Mouse (Mus musculus) retina, adult 2 months (tissue): ENCODE results near the gene Zkscan6.

Source experiments
- DNase-seq: peaks from one replicate; pipeline ENCODE4 v3.0.0-alpha.2; 2012; ENCODE audit warnings: low read depth, low spot score

Gene Zkscan6

GRCm38 (mm10) chr11:65812088-65812487, 5.1 kb downstream of the Zkscan6 start:
- no peak for DNase-seq

GRCm38 (mm10) chr11:65814381-65814780, 7.4 kb downstream of the Zkscan6 start:
- no peak for DNase-seq

- no peak for DNase-seq
Measured at GRCm38 (mm10) chr11:65816237-65816636, 9.3 kb downstream of the Zkscan6 start.

- no peak for DNase-seq
Measured at GRCm38 (mm10) chr11:65818193-65818592, 11.2 kb downstream of the Zkscan6 start.

- no peak for DNase-seq
Measured at GRCm38 (mm10) chr11:65820280-65820679, 13.3 kb downstream of the Zkscan6 start.

- no peak for DNase-seq
Measured at GRCm38 (mm10) chr11:65820877-65821276, 13.9 kb downstream of the Zkscan6 start.

GRCm38 (mm10) chr11:65824556-65824955, 17.6 kb downstream of the Zkscan6 start:
- DNase-seq = no peak

GRCm38 (mm10) chr11:65838999-65839398, 32.0 kb downstream of the Zkscan6 start:
- peak; percentile 9 for DNase-seq

GRCm38 (mm10) chr11:65846446-65846845, 39.5 kb downstream of the Zkscan6 start:
- no peak for DNase-seq

- DNase-seq = no peak
Measured at GRCm38 (mm10) chr11:65852066-65852465, 45.1 kb downstream of the Zkscan6 start.

GRCm38 (mm10) chr11:65861476-65861875, 54.5 kb downstream of the Zkscan6 start:
- DNase-seq = no peak

GRCm38 (mm10) chr11:65877146-65877775, 70.3 kb downstream of the Zkscan6 start:
- no peak for DNase-seq
